Mouse (Mus musculus) embryonic stem cell, embryonic (primary cell): ENCODE measurements around the gene Pstpip1.

Source experiments
- CTCF ChIA-PET, 4 experiments: fragments of 300-600 bp in 2 of 4; fragments of 350-600 bp in 2 of 4; sonication (Branson Sonifier 250); formaldehyde crosslinking; loops; one replicate each; lab custom pipeline; 2022; ENCODE audit warnings: inconsistent platforms in 2 of 4; lab: Charles Lee
- POLR2A ChIA-PET, 4 experiments: fragments of 300-600 bp in 2 of 4; fragments of 350-600 bp in 2 of 4; sonication (Branson Sonifier 250); formaldehyde crosslinking; loops; one replicate each; lab custom pipeline; 2022; ENCODE audit warnings: antibody characterized with exemption in 4 of 4, inconsistent platforms in 1 of 4; lab: Charles Lee

Gene Pstpip1

GRCm38 (mm10) chr9:56124561-56124960 lies 34.8 kb downstream of the Pstpip1 start:
- POLR2A ChIA-PET = interaction anchor here (0.6 to 2.1 kb wide), 16 partner anchors 9 to 1396 kb away, joined by 3 to 10 read pairs (median 3); partner anchors contain the start of genes Cox5a (in 1 of the 4) and Scaper (in 1 of the 4)

GRCm38 (mm10) chr9:56126453-56127173 lies 36.9 kb downstream of the Pstpip1 start:
- POLR2A ChIA-PET = interaction anchor here in 2 of 4 experiments (0.6 to 1.6 kb wide), 3 partner anchors 8 to 66 kb away, joined by 3 to 4 read pairs (median 4); no protein-coding TSS in a partner anchor

More at GRCm38 (mm10) chr9:56124561-56124960, 34.8 kb downstream of the Pstpip1 start:
- CTCF ChIA-PET = interaction anchor here in 2 of 4 experiments (0.5 to 0.8 kb wide), 3 partner anchors 22 to 911 kb away, joined by 3 to 7 read pairs (median 4); no protein-coding TSS in a partner anchor

GRCm38 (mm10) chr9:56128331-56128730 lies 38.6 kb downstream of the Pstpip1 start:
- ChIA-PET CTCF (interaction anchor here in 3 of 4 experiments (1.0 to 1.9 kb wide), 3 partner anchors 10 kb away, joined by 4 to 16 read pairs (median 11); no protein-coding TSS in a partner anchor), POLR2A (interaction anchor here in 1 of 4 experiments (0.8 to 2.0 kb wide), 7 partner anchors 8 to 54 kb away, joined by 3 to 6 read pairs (median 4); no protein-coding TSS in a partner anchor)

More at GRCm38 (mm10) chr9:56126453-56127173, 36.9 kb downstream of the Pstpip1 start:
- CTCF ChIA-PET = no interaction called here

GRCm38 (mm10) chr9:56129951-56130350 lies 40.2 kb downstream of the Pstpip1 start:
- POLR2A ChIA-PET = interaction anchor here in 1 of 4 experiments (1.2 kb wide), 1 partner anchor 9 kb away, joined by 3 read pairs; no protein-coding TSS in a partner anchor
- CTCF ChIA-PET = interaction anchor here in 2 of 4 experiments (1.0 kb wide), 2 partner anchors 9 to 11 kb away, joined by 3 to 4 read pairs; no protein-coding TSS in a partner anchor

- ChIA-PET CTCF (interaction anchor here in 2 of 4 experiments (1.0 kb wide), 2 partner anchors 9 to 12 kb away, joined by 3 to 4 read pairs; no protein-coding TSS in a partner anchor), POLR2A (interaction anchor here in 3 of 4 experiments (0.5 to 1.2 kb wide), 3 partner anchors 9 to 41 kb away, joined by 3 read pairs; no protein-coding TSS in a partner anchor)
Observed at GRCm38 (mm10) chr9:56130536-56130935, 40.8 kb downstream of the Pstpip1 start.

- ChIA-PET POLR2A (no interaction called here), CTCF (no interaction called here)
Observed at GRCm38 (mm10) chr9:56131813-56132525, 42.2 kb downstream of the Pstpip1 start.

GRCm38 (mm10) chr9:56133970-56134369 lies 44.2 kb downstream of the Pstpip1 start:
- ChIA-PET CTCF (interaction anchor here in 3 of 4 experiments (0.6 to 2.3 kb wide), 5 partner anchors 13 to 33 kb away, joined by 3 to 8 read pairs (median 6); no protein-coding TSS in a partner anchor), POLR2A (interaction anchor here in 3 of 4 experiments (0.8 to 1.6 kb wide), 7 partner anchors 9 to 59 kb away, joined by 3 to 4 read pairs (median 3); no protein-coding TSS in a partner anchor)

GRCm38 (mm10) chr9:56134614-56135013 lies 44.9 kb downstream of the Pstpip1 start:
- ChIA-PET CTCF (interaction anchor here in 3 of 4 experiments (0.6 to 2.3 kb wide), 5 partner anchors 14 to 33 kb away, joined by 3 to 8 read pairs (median 6); no protein-coding TSS in a partner anchor), POLR2A (interaction anchor here in 3 of 4 experiments (0.6 to 1.6 kb wide), 7 partner anchors 8 to 1080 kb away, joined by 3 to 4 read pairs (median 4); no protein-coding TSS in a partner anchor)

GRCm38 (mm10) chr9:56135590-56136197 lies 45.9 kb downstream of the Pstpip1 start:
- ChIA-PET POLR2A (interaction anchor here in 1 of 4 experiments (1.1 to 1.3 kb wide), 3 partner anchors 8 to 188 kb away, joined by 4 to 5 read pairs (median 4); no protein-coding TSS in a partner anchor), CTCF (interaction anchor here in 1 of 4 experiments (1.8 kb wide), 1 partner anchor 17 kb away, joined by 4 read pairs; no protein-coding TSS in a partner anchor)

GRCm38 (mm10) chr9:56141776-56142175 lies 52.0 kb downstream of the Pstpip1 start:
- POLR2A ChIA-PET = interaction anchor here in 2 of 4 experiments (0.7 to 1.2 kb wide), 4 partner anchors 10 to 988 kb away, joined by 3 read pairs; no protein-coding TSS in a partner anchor

GRCm38 (mm10) chr9:56144366-56145003 lies 54.7 kb downstream of the Pstpip1 start:
- ChIA-PET POLR2A (interaction anchor here in 1 of 4 experiments (1.3 kb wide), 1 partner anchor 15 kb away, joined by 5 read pairs; no protein-coding TSS in a partner anchor), CTCF (no interaction called here)

More at GRCm38 (mm10) chr9:56141776-56142175, 52.0 kb downstream of the Pstpip1 start:
- CTCF ChIA-PET = interaction anchor here in 1 of 4 experiments (1.8 kb wide), 1 partner anchor 23 kb away, joined by 4 read pairs; no protein-coding TSS in a partner anchor

GRCm38 (mm10) chr9:56146326-56146923 lies 56.7 kb downstream of the Pstpip1 start:
- ChIA-PET POLR2A (no interaction called here), CTCF (interaction anchor here in 1 of 4 experiments (1.7 kb wide), 1 partner anchor 28 kb away, joined by 4 read pairs; no protein-coding TSS in a partner anchor)

- CTCF ChIA-PET = interaction anchor here in 2 of 4 experiments (0.5 to 0.9 kb wide), 3 partner anchors 12 to 484 kb away, joined by 3 read pairs; no protein-coding TSS in a partner anchor
- POLR2A ChIA-PET = interaction anchor here in 3 of 4 experiments (0.5 to 1.7 kb wide), 6 partner anchors 10 to 805 kb away, joined by 3 to 9 read pairs (median 3); no protein-coding TSS in a partner anchor
Observed at GRCm38 (mm10) chr9:56151745-56152481, 62.2 kb downstream of the Pstpip1 start.

- ChIA-PET POLR2A (interaction anchor here in 3 of 4 experiments (0.5 to 1.7 kb wide), 7 partner anchors 11 to 804 kb away, joined by 3 to 9 read pairs (median 3); no protein-coding TSS in a partner anchor), CTCF (interaction anchor here in 2 of 4 experiments (0.5 to 0.9 kb wide), 2 partner anchors 13 to 483 kb away, joined by 3 read pairs; no protein-coding TSS in a partner anchor)
Observed at GRCm38 (mm10) chr9:56152482-56153007, 62.8 kb downstream of the Pstpip1 start.

GRCm38 (mm10) chr9:56154572-56154971 lies 64.8 kb downstream of the Pstpip1 start:
- ChIA-PET POLR2A (interaction anchor here in 1 of 4 experiments (0.7 kb wide), 2 partner anchors 57 to 402 kb away, joined by 3 read pairs; no protein-coding TSS in a partner anchor), CTCF (no interaction called here)
